Mouse (Mus musculus): Measurements from ENCODE around the gene 4931422A03Rik. TPM values are rescaled to one million over a fixed set of nuclear protein-coding genes. Genes with fewer than 3 reads are reported as not detected.

4931422A03Rik gene
- polyA plus RNA-seq, 3 experiments from 2014 or later = 0.52 to 1.2 (median 0.78) TPM

DNA sequence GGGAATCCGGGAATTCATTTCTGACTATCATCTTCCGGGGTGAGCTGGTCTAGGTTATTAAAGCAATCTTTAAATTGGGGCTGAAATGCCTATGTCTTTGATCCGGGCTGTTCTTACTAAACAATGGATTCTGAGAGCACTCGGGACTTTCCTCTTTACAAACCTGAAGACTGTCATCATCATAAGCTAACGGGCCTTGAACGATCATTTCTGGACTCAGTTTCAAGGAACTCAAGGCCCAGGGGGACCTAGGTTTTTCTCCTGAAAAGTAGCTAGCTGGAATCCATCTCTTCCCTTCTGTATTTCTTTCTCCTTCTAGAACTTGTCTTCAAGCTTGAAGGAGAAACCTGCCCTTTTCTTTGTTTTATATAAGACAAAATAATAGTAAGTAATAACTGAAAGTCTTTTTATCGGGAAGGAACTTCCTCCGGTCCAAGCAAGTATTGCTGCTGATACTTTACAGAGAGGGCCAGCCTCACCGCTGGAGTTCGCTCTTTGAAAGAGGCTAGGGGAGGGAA lies 59.2 kb downstream of the 4931422A03Rik start:
- no peak for ATAC-seq

DNA sequence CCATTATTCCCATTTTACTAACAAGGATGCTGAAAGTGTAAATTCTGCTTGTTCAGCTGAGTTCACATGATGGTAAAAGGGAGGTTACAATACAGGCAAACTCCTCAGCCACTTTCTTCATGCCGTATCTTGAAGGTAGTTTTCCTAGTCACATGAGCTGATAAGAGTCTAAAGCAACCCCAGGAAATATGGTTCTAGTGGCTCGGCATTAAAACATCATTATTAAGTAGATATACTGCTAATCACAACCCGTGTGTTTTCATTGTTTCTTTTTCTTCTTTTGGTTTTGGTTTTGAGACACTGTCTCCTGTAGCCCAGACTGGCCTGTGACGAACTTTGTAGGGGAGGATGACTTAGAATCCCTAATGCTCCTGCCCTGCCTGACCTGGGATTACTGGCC lies 60.0 kb downstream of the 4931422A03Rik start:
- ATAC-seq = no peak

DNA sequence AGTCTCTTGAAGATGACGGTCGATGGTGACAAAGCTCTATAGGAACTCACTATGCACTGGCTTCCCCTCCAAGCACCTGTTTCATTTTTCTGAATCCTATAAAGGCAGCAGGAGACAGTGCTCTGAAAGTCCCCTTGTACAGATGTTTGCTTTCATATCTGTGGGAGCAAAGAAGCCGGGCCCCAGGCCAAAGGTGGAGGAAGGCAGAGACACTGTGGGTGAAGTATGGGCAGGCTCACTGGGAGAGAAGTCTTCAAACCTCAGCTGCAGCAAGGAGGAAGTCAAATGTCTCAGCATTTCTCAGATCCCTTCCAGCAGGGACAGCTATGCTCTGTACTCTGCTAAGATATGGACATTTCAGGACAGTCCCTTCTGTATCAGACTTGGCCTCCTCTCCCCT lies 62.8 kb downstream of the 4931422A03Rik start:
- ATAC-seq = no peak

DNA sequence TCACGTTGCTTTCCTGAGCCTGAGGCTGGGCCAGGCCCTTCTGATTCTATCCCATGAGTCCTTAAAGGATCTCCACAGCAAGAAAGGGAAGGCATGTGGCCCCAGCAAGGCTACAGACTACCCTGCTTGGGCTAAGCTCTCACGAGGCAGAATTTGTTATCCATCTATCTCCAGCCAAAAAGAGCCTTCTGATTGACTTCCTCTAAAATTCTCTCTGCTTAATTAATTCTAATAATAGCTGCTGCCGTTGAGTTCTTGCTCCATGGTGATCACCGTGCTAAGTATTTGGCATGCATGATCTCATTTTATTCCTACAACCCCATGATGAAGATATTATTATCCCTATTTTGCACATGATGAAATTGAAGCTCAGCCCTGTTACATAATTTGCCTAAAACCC lies 65.8 kb downstream of the 4931422A03Rik start:
- ATAC-seq = no peak

DNA sequence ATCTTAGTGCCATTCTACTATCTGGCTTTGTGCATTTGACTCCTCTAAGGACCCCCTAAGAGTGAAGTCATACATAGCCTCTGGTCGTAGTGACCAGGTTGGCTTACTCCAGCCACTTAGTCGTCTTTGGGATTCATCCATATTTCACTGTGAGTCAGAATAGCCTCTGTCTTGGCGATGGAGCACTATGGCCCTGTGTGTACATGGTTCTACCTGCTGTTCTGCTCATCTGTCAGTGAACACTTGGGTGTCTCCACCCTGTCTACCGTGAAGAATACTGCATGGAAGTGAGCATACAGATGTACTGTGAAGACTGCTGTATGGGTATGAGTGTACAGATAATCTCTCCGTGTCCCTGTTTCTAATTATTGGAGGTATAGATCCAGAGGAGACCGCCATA lies 68.6 kb downstream of the 4931422A03Rik start:
- ATAC-seq = no peak

DNA sequence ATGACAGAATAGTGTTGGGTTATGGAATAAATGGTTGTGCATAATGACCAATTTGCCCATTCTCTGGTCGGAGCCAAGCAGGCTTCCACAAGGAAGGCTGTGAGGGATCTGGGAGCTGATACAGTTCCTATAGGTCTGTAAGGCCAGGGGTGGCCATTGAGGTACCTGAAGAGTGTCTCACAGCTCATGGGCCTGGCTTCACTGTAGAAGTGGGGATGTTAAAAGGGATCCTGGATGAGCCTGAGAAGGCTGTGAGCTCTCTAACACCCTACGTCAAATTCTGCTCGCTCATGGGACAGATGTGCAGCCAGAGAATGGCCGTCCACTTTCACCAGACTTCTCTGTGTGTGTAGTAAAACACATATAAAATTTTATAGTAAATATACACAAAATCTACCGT lies 69.1 kb downstream of the 4931422A03Rik start:
- ATAC-seq = no peak

DNA sequence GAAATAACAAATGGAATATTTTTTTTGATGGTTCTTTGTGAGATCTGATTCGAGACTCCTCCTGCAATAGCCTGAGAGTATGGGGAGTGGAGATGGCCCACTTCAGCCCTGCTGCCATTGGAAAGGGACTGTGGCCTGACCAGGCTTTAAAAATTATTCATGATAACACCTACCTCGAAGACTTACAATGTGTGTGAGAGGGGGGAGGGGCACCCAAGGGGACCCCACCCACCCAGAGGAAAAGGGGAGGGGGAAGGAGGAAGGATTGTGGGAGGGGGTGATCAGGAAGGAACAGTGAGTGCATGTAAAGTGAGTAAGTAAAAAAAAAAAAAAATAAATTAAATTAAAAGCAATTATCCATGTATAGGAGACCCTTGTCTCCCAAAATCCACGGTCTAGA lies 69.5 kb downstream of the 4931422A03Rik start:
- no peak for ATAC-seq

DNA sequence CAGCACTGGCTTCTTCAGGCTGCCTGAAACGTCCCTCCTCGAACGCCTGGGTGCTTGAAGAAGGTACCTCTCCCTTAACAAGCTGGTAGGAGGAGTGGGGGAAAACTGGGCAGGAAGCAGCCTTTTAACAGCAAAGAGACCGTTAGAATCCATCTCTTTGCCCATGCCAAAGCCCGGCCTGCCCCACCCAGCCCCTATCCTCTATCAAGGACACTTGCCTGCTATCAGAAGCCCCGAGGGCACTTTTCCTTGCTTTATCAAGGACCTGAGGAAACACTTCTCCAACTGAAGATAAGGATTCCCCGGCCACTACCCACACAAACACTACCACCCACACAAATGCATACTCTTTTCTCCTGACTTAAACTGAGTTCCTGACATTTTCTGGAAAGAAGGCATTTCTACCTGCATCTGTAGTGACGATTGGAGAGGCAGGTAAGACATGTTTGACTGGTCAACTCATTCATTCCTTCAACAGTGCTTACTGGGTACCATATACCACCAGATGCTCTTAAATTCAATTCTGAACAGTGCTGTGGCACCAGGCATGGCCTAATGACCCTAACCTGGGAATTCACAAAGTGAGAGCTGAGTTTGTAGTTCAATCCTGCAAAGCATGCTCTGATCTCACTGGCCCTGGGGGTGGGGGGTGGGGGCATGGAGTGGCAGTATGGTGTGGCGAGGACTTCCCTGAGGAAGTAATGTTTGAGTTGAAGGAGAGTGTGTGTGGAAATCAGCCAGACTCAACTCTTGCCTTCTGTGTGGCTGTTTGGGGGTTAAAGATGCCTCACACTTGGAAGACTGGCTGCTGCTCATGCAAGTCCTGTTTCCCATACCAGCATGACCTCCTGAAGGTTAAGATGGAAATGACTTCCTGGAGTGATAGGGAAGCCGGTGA lies 70.3 kb downstream of the 4931422A03Rik start, which contains the start of gene Lmo2:
Gene Lmo2, plus strand, starts transcription at position 338 of the 898 bp plus-strand sequence.
- ATAC-seq = no peak

DNA sequence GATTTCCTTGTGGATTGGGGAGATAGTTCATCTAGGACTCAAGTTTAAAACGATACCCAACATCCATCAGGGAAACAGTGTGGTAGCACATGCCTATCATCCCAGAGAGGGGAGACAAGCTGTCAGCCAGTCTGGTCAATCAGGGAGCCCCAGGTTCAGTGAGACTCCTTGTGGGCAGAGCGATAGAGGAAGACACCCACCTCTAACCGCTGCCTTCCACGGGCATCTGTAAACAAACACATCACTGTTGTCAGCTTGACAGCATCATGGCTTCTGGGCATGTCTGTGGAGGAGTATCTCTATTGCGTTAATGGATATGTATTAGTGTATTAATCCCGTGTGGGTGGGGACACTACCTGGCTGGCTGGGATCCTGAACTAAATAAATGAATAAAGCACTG lies 71.3 kb downstream of the 4931422A03Rik start:
- no peak for ATAC-seq

DNA sequence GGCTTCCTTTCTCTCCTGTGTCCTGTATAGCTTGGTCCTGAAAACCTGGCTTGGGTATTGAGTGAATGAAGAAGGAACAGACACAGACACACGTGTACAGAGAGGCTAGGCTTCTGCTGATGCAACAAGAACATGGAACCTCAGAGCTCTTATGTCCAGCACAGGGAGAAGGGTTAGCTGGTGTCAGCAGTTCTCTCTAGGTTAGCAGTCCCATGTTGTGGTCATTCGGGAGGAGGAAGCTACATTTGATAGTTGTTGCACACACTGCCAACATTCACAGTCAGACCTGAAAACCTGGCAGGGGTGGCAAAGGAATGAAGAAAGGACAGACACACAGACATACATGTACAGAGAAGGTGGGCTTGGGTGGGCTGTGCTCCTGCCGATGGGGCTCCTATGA lies 72.4 kb downstream of the 4931422A03Rik start:
- ATAC-seq = no peak

DNA sequence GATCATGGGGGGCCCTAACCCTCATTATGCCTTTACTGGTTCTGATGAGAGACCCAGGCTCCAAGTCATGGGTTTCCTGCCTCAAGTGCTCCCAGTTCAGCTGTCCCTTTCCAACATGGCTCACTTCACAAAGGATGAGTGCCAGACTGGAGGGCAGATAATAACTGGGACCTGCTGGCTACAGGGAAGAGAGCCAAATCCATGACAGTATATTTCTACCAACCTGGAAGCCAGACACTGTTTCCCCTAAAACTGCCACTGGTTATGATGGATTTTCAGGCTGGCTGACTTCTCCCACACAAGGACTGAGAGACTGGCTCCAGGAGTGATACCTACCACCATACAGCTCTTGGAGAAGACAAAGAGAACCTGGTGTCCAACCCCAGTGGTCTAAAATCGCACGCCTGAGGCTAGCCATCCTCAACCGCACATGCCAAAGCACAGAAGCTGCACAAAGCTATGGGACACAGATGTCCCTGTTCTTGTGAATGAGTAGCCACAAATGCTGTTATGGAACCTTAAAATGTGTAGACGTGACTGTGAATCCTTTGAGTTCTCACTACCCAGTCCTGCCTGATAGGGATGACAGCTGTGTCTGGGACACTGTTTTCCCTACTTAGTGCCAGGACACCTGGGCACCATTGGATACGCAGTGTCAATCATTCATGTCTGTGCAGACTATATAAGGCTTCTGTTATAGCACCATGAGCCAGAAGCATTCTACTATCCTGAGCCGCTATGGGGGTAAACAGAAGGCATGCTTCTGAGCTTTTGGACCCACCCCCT lies 74.9 kb downstream of the 4931422A03Rik start:
- no peak for ATAC-seq

DNA sequence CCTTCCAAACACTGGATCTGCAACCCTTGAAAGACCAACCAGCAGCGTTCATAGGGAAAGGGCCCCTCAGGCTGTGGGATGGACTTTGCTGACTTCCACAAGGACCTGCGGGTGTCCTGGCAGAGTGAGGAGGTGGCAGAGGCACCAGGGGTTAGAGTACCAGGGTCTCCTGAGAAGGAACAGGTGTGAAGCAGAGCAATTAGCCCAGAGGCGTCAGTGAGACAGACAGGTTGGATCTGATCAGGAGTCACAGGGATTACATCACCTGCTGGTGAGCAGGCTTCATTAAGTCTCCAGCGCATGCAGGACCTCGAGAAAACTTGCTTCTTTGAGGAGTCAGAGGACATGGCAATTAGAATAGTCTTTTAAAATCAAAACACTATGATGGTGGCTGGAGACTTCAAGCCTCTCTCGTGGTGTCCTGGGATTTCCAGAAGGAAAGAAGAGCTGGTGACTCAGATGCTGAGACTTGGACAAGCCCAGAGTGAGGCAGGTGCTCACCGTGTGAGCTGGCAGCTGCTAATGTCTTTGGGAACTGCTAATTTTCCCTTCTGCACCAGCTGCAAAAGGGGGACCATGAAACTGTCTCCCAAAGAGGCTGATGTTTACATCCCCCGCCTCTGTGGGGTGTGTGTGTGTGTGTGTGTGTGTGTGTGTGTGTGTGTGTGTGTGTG lies 80.0 kb downstream of the 4931422A03Rik start:
- ATAC-seq = no peak

DNA sequence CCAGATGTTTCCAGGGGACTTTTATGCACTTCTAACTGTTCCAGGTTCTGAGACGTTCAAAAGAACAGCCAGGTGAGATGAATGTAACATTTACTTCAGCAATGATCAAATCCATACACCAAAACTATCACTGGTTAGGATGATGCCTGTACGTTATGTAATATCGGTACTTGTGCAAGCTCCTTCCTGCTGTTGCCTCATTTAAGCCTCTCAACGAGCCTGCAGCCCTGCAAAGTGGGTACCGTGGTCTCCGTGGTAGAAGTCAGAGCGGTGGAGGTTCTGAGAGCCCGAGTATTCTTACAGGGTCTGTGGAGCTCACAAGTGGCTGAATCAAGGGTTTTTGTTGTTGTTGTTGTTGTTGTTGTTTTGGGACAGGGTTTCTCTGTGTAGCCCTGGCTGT lies 81.3 kb downstream of the 4931422A03Rik start:
- ATAC-seq = no peak

DNA sequence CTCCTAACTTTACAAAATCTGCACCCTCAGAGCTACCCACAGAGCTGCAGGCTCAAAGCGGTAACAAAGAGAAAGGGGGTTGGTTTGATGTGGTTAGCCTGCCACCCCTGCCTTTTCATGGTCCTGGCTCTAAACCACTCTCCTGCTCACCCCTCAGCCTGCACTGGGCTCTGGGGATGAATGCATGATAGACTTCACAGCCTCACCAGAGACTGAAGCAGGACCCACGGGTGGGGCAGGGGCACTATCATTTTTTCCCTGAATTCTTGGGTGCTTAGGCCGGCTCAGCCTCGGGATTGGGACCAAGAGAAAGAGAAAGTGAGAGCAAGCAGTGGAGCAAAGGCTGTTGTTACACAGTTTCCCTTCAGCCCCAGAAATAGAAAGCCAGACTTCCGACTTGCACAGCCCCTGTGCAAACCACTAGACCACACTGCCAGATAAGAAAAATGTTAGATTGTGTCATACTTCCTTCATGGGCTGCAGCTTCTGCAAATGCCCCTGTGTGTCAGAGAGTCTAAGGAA lies 82.5 kb downstream of the 4931422A03Rik start:
- ATAC-seq = peak; percentile 58

DNA sequence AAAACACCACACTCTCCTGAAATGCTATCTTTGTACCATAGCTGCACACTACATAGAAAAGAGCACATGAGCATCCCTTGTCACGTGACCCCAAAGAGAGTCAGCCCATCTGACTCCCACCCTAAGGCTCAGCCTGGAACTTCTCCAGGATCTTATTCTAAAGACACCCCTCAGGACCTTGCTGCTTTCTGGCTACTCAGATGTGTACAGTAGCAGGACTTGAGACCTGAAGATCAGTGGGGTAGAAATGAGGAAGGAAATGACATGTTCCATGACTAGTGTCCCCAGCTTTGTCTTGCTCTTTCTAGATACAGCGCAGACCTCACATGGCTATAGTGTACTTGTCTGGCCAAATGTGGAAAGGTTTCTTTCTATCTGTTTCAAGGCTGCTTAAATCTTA lies 83.3 kb downstream of the 4931422A03Rik start:
- no peak for ATAC-seq

DNA sequence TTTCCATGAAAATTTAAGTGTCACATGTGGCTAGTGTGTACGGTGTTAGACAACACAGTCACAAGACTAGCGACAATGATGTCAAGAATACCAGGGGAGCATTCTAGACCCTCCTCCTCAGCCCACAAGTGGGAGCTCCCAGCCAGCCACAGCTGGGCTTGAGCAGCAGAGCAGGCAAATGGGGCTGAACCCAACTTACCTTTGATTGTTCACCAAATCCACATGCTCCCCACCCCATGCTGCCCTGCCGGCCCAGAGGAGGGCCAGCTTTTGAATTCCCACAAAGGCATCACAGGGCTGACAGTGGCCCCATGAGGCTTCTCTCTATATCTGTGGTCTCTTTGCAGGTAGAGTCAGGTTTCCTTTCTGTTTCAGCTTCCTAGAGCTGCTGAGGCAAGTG lies 87.1 kb downstream of the 4931422A03Rik start:
- no peak for ATAC-seq

DNA sequence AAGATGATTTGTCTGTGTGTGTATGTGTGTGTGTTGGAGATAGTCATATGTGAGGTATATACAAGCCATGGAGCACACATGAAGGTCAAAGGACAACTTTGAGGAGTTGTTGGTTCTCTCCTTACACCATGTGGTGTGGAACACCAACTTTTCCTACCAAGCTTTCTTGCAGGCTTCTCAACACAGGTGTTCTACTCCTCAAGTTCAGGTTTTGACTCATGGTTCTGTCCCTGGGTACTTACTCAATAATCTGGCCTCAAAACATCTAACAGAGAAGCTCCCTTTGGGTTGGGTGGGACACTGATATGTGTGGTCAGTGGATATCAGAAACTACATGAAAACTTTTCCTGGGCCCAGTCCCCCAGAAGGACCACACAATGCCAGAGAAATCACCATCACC lies 89.2 kb downstream of the 4931422A03Rik start:
- no peak for ATAC-seq

DNA sequence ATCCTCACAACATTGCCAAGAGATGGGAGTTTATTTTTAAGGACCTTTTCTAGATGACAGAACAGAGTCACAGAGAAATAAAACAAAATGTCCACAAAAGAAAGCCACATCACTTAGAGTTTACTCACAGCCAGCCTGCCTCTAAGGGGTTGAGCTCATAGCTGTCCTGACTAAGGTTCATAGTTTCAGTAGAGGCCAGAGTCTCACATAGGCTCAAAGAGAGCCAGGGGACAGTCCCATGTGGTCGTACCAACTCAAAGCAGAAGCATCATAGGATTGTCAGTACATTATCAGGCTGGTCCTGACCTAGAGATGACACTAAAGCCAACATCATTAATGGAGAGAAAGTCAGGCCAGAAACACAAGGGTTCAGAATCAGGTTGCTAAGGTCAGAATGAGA lies 89.6 kb downstream of the 4931422A03Rik start:
- no peak for ATAC-seq

DNA sequence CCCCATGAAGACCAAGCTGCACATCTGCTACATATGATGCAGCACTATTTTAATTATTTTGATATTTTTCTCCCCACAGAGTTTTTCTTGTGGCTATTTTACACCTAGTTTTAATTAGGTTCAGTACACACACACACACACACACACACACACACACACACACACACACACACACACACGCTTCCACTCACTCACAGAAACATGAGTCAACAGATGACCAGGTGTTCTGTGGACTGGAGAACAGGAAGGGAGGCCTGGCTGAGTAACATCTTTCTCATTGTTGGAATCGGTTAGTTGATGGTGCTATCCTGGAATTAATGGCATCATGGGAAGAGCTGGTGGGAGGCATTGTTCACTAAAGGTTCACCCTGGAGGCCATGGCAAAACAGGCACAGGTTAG lies 90.5 kb downstream of the 4931422A03Rik start:
- ATAC-seq = no peak

DNA sequence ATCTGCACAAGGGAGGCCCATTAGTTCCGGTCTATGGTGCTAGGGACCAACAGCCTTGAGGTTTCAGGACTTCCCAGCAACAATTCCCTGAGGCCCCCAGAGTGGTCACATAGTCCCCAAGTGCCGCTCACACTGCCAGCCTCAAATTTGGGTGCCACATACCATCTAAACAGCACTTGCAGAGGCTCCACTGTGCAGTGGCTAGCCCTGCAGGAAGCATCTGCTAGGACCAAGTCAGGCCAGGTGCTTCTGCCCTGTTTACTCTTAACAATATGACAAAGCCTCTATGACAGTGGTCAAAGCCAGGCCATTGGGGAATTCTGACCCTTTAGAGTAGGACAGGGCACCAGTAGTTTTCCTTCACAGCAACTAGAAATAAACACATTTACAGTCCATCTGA lies 91.5 kb downstream of the 4931422A03Rik start:
- no peak for ATAC-seq

DNA sequence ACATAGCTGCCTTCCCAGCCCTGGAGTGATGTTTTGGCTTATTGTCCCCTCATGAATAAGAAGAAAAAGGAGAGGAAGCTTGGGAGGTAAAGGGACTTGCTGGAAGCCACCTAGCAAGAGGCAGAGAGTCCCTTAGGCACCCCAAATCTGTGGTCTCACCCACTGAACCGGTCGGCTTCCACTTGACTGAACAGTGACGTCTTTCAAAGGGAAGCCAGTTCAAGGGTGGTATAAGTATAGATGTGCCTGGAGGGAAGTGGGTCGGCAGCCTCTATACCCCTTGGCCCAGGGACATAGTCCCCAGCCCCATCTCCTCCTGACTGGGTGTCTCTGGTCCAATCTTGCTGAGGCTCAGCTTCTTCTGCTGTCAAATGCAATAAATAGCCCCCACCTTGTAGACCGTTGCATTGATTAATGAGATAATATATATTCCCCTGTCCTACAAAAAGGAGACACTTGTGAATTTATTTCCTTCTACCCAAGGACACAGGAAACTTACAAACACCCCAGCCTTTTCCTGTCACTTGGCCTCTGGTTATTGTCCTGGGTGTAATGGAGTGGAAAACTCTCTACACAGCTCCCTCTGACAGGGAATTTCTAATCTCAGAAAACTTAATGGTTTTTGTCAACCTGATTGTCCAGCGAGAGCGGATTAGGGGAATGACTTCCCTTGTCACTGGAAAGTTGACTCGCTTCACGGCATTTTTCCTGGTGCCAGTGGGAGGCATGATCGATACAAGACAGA lies 92.3 kb downstream of the 4931422A03Rik start:
- no peak for ATAC-seq

DNA sequence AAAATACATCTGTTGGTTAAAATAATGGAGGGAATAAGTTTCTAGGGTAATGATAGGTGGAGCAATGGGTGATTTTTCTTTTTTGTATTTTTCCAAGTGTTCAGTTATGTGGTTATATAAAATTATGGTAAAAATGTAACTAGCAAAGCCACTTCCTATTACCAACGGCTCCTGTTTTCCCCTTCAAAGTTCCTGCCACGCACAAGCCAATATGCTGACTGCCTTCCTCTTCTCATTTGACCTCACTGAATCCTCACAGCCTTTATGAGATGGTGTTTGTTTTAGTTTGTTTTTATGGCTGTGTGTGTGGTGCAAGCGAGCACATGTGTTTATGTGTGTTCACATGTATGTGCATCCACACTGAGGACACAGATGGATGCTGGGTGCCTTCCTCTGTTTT lies 93.5 kb downstream of the 4931422A03Rik start:
- ATAC-seq = no peak
